10 mouse cellular contexts compared by ENCODE assay signal in the genomic region with DNA sequence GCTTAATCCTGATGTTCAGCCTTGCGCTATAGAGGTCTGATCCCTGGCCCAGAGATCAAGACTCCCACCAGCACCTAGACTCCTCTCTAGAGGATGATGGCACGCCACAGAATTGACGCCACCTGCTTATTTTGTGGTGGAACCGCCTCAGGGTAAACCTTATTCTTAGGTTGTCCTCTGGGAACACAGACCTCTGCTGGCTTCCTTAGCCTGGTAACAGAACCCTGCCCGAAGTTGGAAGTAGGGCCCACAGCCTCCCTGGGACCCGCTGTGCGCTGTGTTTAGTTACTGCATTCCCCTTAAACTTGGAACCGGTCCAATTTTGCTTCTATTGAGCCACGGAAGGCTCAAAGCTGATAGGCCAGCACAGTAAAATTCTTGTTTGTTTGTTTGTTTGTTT. TPM values are rescaled to one million over a fixed set of nuclear protein-coding genes. Genes with fewer than 3 reads are reported as not detected.
DNase-seq lines count a peak whose midpoint lies in the region; ATAC-seq and TF ChIP-seq lines count a peak whose summit lies in the region.
"Had no signal": no experiment of that assay in that cellular context is flagged by ENCODE, and none has a peak within 500 bp of the region (broad histone marks: within the 10 kb centered on the region; RNA-seq: fewer than 3 reads in every experiment).

No protein-coding gene starts in this region.

- no peak for DNase-seq in heart, postnatal 0 days (ENCODE audit: low spot score)
- no peak for DNase-seq in heart, adult 2 months
- peak; percentile 68 for DNase-seq in embryonic facial prominence, embryonic 11.5 days (ENCODE audit: low spot score)
- no peak for DNase-seq in thymus, postnatal 14 days
- DNase-seq in adrenal gland, adult 8-10 months: no peak
- no peak for DNase-seq in urinary bladder, postnatal 4 days (ENCODE audit: low spot score in 2 of 2)
- DNase-seq: cerebellum, adult 18-20 months; gastrocnemius, postnatal 10 days had no signal

- no peak overlapping the region for H3K4me2 ChIP-seq in heart, postnatal 0 days (ENCODE audit: low read depth, low read length)
- H3K4me2 ChIP-seq in embryonic facial prominence, embryonic 11.5 days (ENCODE audit: low read depth, low read length): no peak overlapping the region
- H3K4me2 ChIP-seq in limb, embryonic 12.5 days: peak overlapping the region; percentile 21

- peaks cover 16% of the 10 kb centered on the region for H3K4me1 ChIP-seq in heart, postnatal 0 days (ENCODE audit: control insufficient read depth, insufficient read depth)
- H3K4me1 ChIP-seq in heart, adult 2 months (ENCODE audit: control insufficient read depth, insufficient read depth, low read length): peaks cover 1% of the 10 kb centered on the region; the same call in 1 of the 2 replicates
- H3K4me1 ChIP-seq in E14TG2a.4 (replicated peaks; ENCODE audit: low read depth, low read length): peaks cover 58% of the 10 kb centered on the region
- H3K4me1 ChIP-seq in embryonic facial prominence, embryonic 11.5 days (ENCODE audit: control insufficient read depth, insufficient read depth, low read length): peaks cover 8% of the 10 kb centered on the region; the same call in 1 of the 2 replicates
- H3K4me1 ChIP-seq in limb, embryonic 12.5 days (replicated peaks): peaks cover 42% of the 10 kb centered on the region

- TF ChIP-seq POLR2A in heart, adult 2 months (IDR thresholded peaks at IDR 0.05; ENCODE audit: insufficient read depth, low read depth, low read length): no peak

- no peak for ATAC-seq in heart, postnatal 0 days (ENCODE audit: insufficient read depth, low read depth)
- ATAC-seq in embryonic facial prominence, embryonic 11.5 days (replicated peaks; ENCODE audit: insufficient number of reproducible peaks, low FRiP score, low TSS enrichment, low read depth): no peak
- no peak for ATAC-seq in limb, embryonic 12.5 days (ENCODE audit: insufficient number of reproducible peaks, insufficient read depth, low FRiP score, low TSS enrichment, low read depth)

- H3K9ac ChIP-seq in heart, postnatal 0 days (replicated peaks; ENCODE audit: low read depth, low read length): no peak overlapping the region
- no peak overlapping the region for H3K9ac ChIP-seq in heart, adult 2 months (ENCODE audit: low read depth, low read length)
- H3K9ac ChIP-seq in embryonic facial prominence, embryonic 11.5 days (replicated peaks; ENCODE audit: low read length): no peak overlapping the region
- H3K9ac ChIP-seq in limb, embryonic 12.5 days (replicated peaks): no peak overlapping the region

- peaks cover 74% of the 10 kb centered on the region for H3K27me3 ChIP-seq in heart, postnatal 0 days (ENCODE audit: control insufficient read depth, insufficient read depth, low read length)
- H3K27me3 ChIP-seq in heart, adult 2 months (ENCODE audit: control insufficient read depth, insufficient read depth, low read length): peaks cover 14% of the 10 kb centered on the region
- peaks cover 69% of the 10 kb centered on the region for H3K27me3 ChIP-seq in E14TG2a.4 (ENCODE audit: insufficient read depth, low read length)
- H3K27me3 ChIP-seq in embryonic facial prominence, embryonic 11.5 days (ENCODE audit: control insufficient read depth, insufficient read depth, low read length): peaks cover 27% of the 10 kb centered on the region
- H3K27me3 ChIP-seq in limb, embryonic 12.5 days: peaks cover 61% of the 10 kb centered on the region

- H3K79me2 ChIP-seq in heart, adult 2 months (replicated peaks; ENCODE audit: control insufficient read depth, insufficient read depth, low read length): no peaks in the 10 kb centered on the region

- 19% methylated on average over 9 of the region's 9 CpGs for WGBS in heart, postnatal 0 days
- 25% methylated on average over 9 of the region's 9 CpGs for WGBS in heart, adult 2 months
- 4% methylated on average over 9 of the region's 9 CpGs for WGBS in embryonic facial prominence, embryonic 11.5 days
- 1% methylated on average over 9 of the region's 9 CpGs for WGBS in limb, embryonic 12.5 days

- H3K27ac ChIP-seq in heart, postnatal 0 days (ENCODE audit: low read depth): no peak overlapping the region
- H3K27ac ChIP-seq in heart, adult 2 months: no peak overlapping the region
- H3K27ac ChIP-seq in embryonic facial prominence, embryonic 11.5 days (replicated peaks; ENCODE audit: low read depth, low read length): no peak overlapping the region
- H3K27ac ChIP-seq in limb, embryonic 12.5 days: no peak overlapping the region

- no peak for TF ChIP-seq EP300 in heart, postnatal 0 days (IDR thresholded peaks at IDR 0.05; ENCODE audit: low read depth)
- no peak for TF ChIP-seq EP300 in heart, adult 2 months (IDR thresholded peaks at IDR 0.05; ENCODE audit: insufficient read depth, low read depth, low read length)

- intact Hi-C loops in heart, adult 2 months (cut with DNase I): loop anchor here (5.0 kb wide), 1 partner anchor 605 kb away; no protein-coding TSS in a partner anchor

- H3K9me3 ChIP-seq in heart, postnatal 0 days (replicated peaks; ENCODE audit: control insufficient read depth, low read length): no peaks in the 10 kb centered on the region
- peaks cover 14% of the 10 kb centered on the region for H3K9me3 ChIP-seq in E14TG2a.4 (ENCODE audit: low read length)
- no peaks in the 10 kb centered on the region for H3K9me3 ChIP-seq in embryonic facial prominence, embryonic 11.5 days (replicated peaks; ENCODE audit: control insufficient read depth, low read length)
- H3K9me3 ChIP-seq in limb, embryonic 12.5 days: peaks cover 2% of the 10 kb centered on the region; the same call in 1 of the 2 replicates

- H3K36me3 ChIP-seq in heart, postnatal 0 days (replicated peaks; ENCODE audit: control insufficient read depth, insufficient read depth, low read length): no peaks in the 10 kb centered on the region
- no peaks in the 10 kb centered on the region for H3K36me3 ChIP-seq in heart, adult 2 months (ENCODE audit: control insufficient read depth, insufficient read depth, low read length)
- no peaks in the 10 kb centered on the region for H3K36me3 ChIP-seq in E14TG2a.4 (ENCODE audit: insufficient read depth, low read length)
- no peaks in the 10 kb centered on the region for H3K36me3 ChIP-seq in embryonic facial prominence, embryonic 11.5 days (replicated peaks; ENCODE audit: control insufficient read depth, insufficient read depth, low read depth, low read length)
- no peaks in the 10 kb centered on the region for H3K36me3 ChIP-seq in limb, embryonic 12.5 days

- 0 out of 2 replicates have a peak overlapping the region, but pooled peaks have one; percentile 2 for H3K4me3 ChIP-seq in heart, postnatal 0 days (ENCODE audit: low read depth, low read length)
- no peak overlapping the region for H3K4me3 ChIP-seq in heart, adult 2 months
- peak overlapping the region; percentile 76; the same call in 1 of the 2 replicates for H3K4me3 ChIP-seq in E14TG2a.4 (replicated peaks; ENCODE audit: low read length)
- H3K4me3 ChIP-seq in embryonic facial prominence, embryonic 11.5 days (ENCODE audit: low read depth, low read length): peak overlapping the region; percentile 38
- peak overlapping the region; percentile 13 for H3K4me3 ChIP-seq in limb, embryonic 12.5 days (replicated peaks)

- no peak for TF ChIP-seq CTCF in heart, postnatal 0 days (IDR thresholded peaks at IDR 0.05; ENCODE audit: low read depth)
- TF ChIP-seq CTCF in heart, adult 2 months (IDR thresholded peaks at IDR 0.05): no peak
- no peak for TF ChIP-seq CTCF in E14TG2a.4 (conservative IDR thresholded peaks at IDR 0.05; ENCODE audit: low read length)

RNA-seq across cellular contexts. Expression of a gene that starts 2.3 kb away (rescaled TPM):
- total RNA-seq in heart, postnatal 0 days (2014; rRNA removed; ENCODE audit: low replicate concordance): 4.4 and 12.5 TPM in 2 replicates
- 2.0 and 2.4 TPM in 2 replicates for polyA plus RNA-seq in heart, postnatal 0 days (2015; fragmentation: Nextera tagmentation; extraction: Ambion mirVana)
- total RNA-seq in heart, adult 2 months (2021): 1 to 10 TPM; 5.1 to 5.9 TPM
- polyA plus RNA-seq in heart, adult 2 months (2012; rRNA removed): 4.0 and 4.6 TPM in 2 replicates
- 7.2 and 7.7 TPM in 2 replicates for polyA plus RNA-seq in embryonic facial prominence, embryonic 11.5 days (2014; fragmentation: Nextera tagmentation; extraction: Ambion mirVana)
- 3.6 and 3.8 TPM in 2 replicates for polyA plus RNA-seq in limb, embryonic 12.5 days (2016; fragmentation: Nextera tagmentation; extraction: Ambion mirVana)
- total RNA-seq in adrenal gland, adult 8-10 months (2022): 10 to 100 TPM; 35.6 to 48.3 (median 38.9) TPM
